Mouse (Mus musculus): ENCODE measurements around the gene Sppl2b.

DNA sequence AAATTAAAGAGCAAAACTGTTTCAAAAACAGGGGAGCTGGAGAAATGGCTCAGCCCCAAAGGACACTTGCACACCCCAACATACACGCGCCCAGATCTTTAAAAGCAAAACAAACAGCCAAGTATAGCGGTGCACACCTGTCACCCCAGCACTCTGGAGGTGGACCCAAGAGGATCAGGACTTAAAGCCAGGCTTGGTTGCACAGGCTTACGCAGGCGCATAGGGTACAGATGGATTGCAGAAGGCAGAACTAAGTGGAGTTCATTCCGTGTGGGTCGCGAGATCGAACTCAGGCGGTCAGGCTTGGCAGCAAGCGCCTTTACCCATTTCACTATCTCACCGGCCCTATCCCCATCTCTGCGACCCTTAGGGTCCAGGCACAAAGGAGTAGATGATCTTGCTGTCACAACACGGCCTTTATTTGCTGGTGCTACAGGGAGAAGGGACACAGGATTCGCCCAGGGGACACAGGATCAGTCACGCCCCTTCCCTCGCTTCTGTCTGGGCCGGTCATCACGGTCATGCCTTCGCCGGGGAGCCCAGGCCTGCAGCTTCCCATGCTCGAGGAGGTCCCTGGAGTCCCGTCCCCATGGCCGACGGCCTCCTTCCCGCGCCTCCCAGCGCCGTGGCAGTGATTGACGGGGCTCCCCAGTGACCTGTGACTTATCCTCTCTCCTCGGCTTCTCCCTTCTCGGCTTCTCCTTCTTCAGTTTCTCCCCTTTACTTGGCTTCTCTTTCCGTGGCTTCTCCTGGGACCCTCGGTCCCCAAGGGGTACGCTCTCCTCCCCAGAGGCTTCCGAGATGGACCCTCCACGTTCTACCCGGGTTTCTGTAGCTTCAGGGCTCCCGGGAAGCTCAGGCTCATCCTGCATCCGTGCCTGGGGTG is 46.7 kb upstream of the Sppl2b start:
- TF ChIP-seq TAL1 (IDR thresholded peaks at IDR 0.05; ENCODE audit: low read length) (no peak), GATA1 (IDR thresholded peaks at IDR 0.05; ENCODE audit: low read length) (no peak)
